Mouse (Mus musculus) liver, embryonic 14.5 days (tissue): ENCODE results near the gene M6pr. TPM values are rescaled to one million over a fixed set of nuclear protein-coding genes. Genes with fewer than 3 reads are reported as not detected.

ENCODE experiments used
- ATAC-seq: fragments of 200-750 bp; cut with Nextera tagmentation; 2 replicates; pipeline ENCODE4 v1.8.0; 2017; ENCODE audit warnings: moderate number of reproducible peaks, mild to moderate bottlenecking, moderate library complexity; ENCODE audit not compliant: insufficient read depth
- DNase-seq, 3 experiments: peaks; one replicate each; pipeline ENCODE4 v3.0.0-alpha.2; 2012 to 2013; ENCODE audit warnings: low read depth in 3 of 3, low spot score in 3 of 3
- H3K27ac ChIP-seq: fragments of 300-500 bp; sonication (generic); 2 replicates; pipeline ENCODE4 v1.5.1; 2014; ENCODE audit warnings: moderate library complexity, mild to moderate bottlenecking, control low read depth, inconsistent platforms
- H3K27me3 ChIP-seq: fragments of 300-500 bp; sonication (generic); 2 replicates; pipeline ENCODE4 v1.6.1; 2014; ENCODE audit warnings: mild to moderate bottlenecking, low read length, moderate library complexity; ENCODE audit not compliant: control insufficient read depth, insufficient read depth
- H3K36me3 ChIP-seq: fragments of 300-500 bp; sonication (generic); replicated peaks from 2 replicates; pipeline ENCODE4 v1.6.1; 2014; ENCODE audit warnings: low read depth; ENCODE audit not compliant: control insufficient read depth, insufficient read depth
- H3K4me1 ChIP-seq, 2 experiments: fragments of 200-500 bp in 1 of 2; fragments of 300-500 bp in 1 of 2; sonication (generic) in 1 of 2; replicated peaks; 2 replicates each; pipeline ENCODE4 v1.6.1; 2012 to 2014; ENCODE audit warnings: antibody characterized with exemption in 1 of 2, inconsistent platforms in 1 of 2, low read length in 1 of 2; ENCODE audit not compliant: control insufficient read depth in 2 of 2, insufficient read depth in 2 of 2
- H3K4me2 ChIP-seq: fragments of 300-500 bp; sonication (generic); 2 replicates; pipeline ENCODE4 v1.6.1; 2014; ENCODE audit warnings: low read depth, mild to moderate bottlenecking, control low read depth, moderate library complexity
- H3K4me3 ChIP-seq, 2 experiments: fragments of 200-500 bp in 1 of 2; fragments of 300-500 bp in 1 of 2; sonication (generic) in 1 of 2; 2 replicates each; pipeline ENCODE4 v1.5.1; 2012 to 2014; ENCODE audit warnings: low read depth in 2 of 2, low read length in 2 of 2, mild to moderate bottlenecking in 2 of 2, control low read depth in 1 of 2, inconsistent platforms in 1 of 2, moderate library complexity in 1 of 2; ENCODE audit not compliant: insufficient read depth in 1 of 2
- H3K9ac ChIP-seq: fragments of 300-500 bp; sonication (generic); replicated peaks from 2 replicates; pipeline ENCODE4 v1.6.1; 2014; ENCODE audit warnings: mild to moderate bottlenecking, control low read depth, moderate library complexity
- H3K9me3 ChIP-seq: fragments of 300-500 bp; sonication (generic); 2 replicates; pipeline ENCODE4 v1.6.1; 2016; ENCODE audit warnings: low read length, mixed read lengths; ENCODE audit not compliant: control insufficient read depth
- CTCF ChIP-seq: IDR thresholded peaks from 2 replicates; pipeline ENCODE4 v1.5.1; 2016; ENCODE audit warnings: antibody characterized with exemption, low read depth, control low read depth
- EP300 ChIP-seq: IDR thresholded peaks from 2 replicates; pipeline ENCODE4 v1.6.1; 2016; ENCODE audit warnings: antibody characterized with exemption, low read depth
- WGBS: fragments of 180-500 bp; shearing (Covaris S2); extraction: QIAGEN DNeasy Blood & Tissue Kit; methylation state at CpG from one replicate; pipeline ENCODE4 v1.1.7; 2014; ENCODE audit not compliant: insufficient replicate concordance; 5-methylcytosine and 5-hydroxymethylcytosine counted together
- polyA plus RNA-seq, 2 experiments: library from polyadenylated mRNA; depleted of rRNA in 1 of 2; stranded (reverse) in 1 of 2; unstranded in 1 of 2; fragments of >200 nt; fragmentation: Nextera tagmentation in 1 of 2; extraction: Ambion mirVana in 1 of 2; gene quantifications; 2 replicates each; pipeline versions ENCODE4 v1.2.1 to v1.2.3; 2012 to 2014

M6pr gene
- polyA plus RNA-seq, 2 experiments, result 48.1 to 84.2 TPM

- H3K27me3 ChIP-seq, result no peaks in the 10 kb centered on the region
- WGBS, result 40% methylated on average over 9 of the region's 9 CpGs
Measured at GRCm38 (mm10) chr6:122295242-122295641, 13.3 kb upstream of the M6pr start.

GRCm38 (mm10) chr6:122296918-122297278 is 11.6 kb upstream of the M6pr start:
- ATAC-seq (no peak), DNase-seq (no peak)
- H3K4me2 ChIP-seq, result peak overlapping the region; percentile 63
- WGBS, result 24% methylated on average over 3 of the region's 3 CpGs
- no peaks in the 10 kb centered on the region for H3K9me3 ChIP-seq
- no peak overlapping the region for H3K27ac ChIP-seq
- no peak for TF ChIP-seq CTCF
- TF ChIP-seq EP300, result no peak
- H3K4me1 ChIP-seq, result peaks cover 0 to 3% of the 10 kb centered on the region in 2 experiments; a peak in 1 of 4 replicates
- H3K9ac ChIP-seq, result no peak overlapping the region
- no peaks in the 10 kb centered on the region for H3K27me3 ChIP-seq
- H3K36me3 ChIP-seq, result no peaks in the 10 kb centered on the region
- H3K4me3 ChIP-seq, result peak overlapping the region; percentile 35 to 47; a peak in 2 of 4 replicates

More at GRCm38 (mm10) chr6:122295242-122295641, 13.3 kb upstream of the M6pr start:
- Histone ChIP-seq H3K4me1 (peaks cover 0 to 3% of the 10 kb centered on the region in 2 experiments; a peak in 1 of 4 replicates), H3K4me2 (no peak overlapping the region), H3K4me3 (no peak overlapping the region), H3K9me3 (no peaks in the 10 kb centered on the region), H3K9ac (no peak overlapping the region), H3K27ac (no peak overlapping the region), H3K36me3 (no peaks in the 10 kb centered on the region)
- TF ChIP-seq EP300, result no peak
- TF ChIP-seq CTCF, result peak; percentile 28; the same call in 1 of the 2 replicates
- DNase-seq (no peak), ATAC-seq (0 out of 2 replicates have a peak, but pooled peaks have one; percentile 14)

GRCm38 (mm10) chr6:122297279-122298222 is 11.0 kb upstream of the M6pr start:
- ATAC-seq, result no peak
- DNase-seq, result no peak
- H3K36me3 ChIP-seq, result no peaks in the 10 kb centered on the region
- no peak overlapping the region for H3K27ac ChIP-seq
- 6% methylated on average over 25 of the region's 25 CpGs for WGBS
- peak overlapping the region; percentile 20 for H3K9ac ChIP-seq
- H3K27me3 ChIP-seq, result no peaks in the 10 kb centered on the region
- TF ChIP-seq EP300, result no peak
- no peaks in the 10 kb centered on the region for H3K9me3 ChIP-seq
- peaks cover 0 to 3% of the 10 kb centered on the region in 2 experiments; a peak in 1 of 4 replicates for H3K4me1 ChIP-seq
- H3K4me2 ChIP-seq, result peak overlapping the region; percentile 63
- peak overlapping the region; percentile 35 to 47 for H3K4me3 ChIP-seq

- ATAC-seq (no peak), DNase-seq (no peak)
- TF ChIP-seq CTCF, result no peak
- TF ChIP-seq EP300, result no peak
- Histone ChIP-seq H3K27me3 (no peaks in the 10 kb centered on the region), H3K27ac (no peak overlapping the region), H3K4me1 (peaks cover 0 to 3% of the 10 kb centered on the region in 2 experiments; a peak in 1 of 4 replicates), H3K9ac (no peak overlapping the region), H3K4me3 (no peak overlapping the region), H3K4me2 (no peak overlapping the region), H3K9me3 (no peaks in the 10 kb centered on the region), H3K36me3 (no peaks in the 10 kb centered on the region)
- WGBS, result 43% methylated on average over 4 of the region's 4 CpGs
Measured at GRCm38 (mm10) chr6:122298223-122298609, 10.3 kb upstream of the M6pr start.

- no peaks in the 10 kb centered on the region for H3K36me3 ChIP-seq
- no peak for TF ChIP-seq CTCF
Measured at GRCm38 (mm10) chr6:122299621-122300133, 8.8 kb upstream of the M6pr start.

More at GRCm38 (mm10) chr6:122299621-122300133, 8.8 kb upstream of the M6pr start:
- no peak overlapping the region for H3K27ac ChIP-seq
- ATAC-seq, result no peak
- no peak overlapping the region for H3K4me2 ChIP-seq
- H3K4me3 ChIP-seq, result no peak overlapping the region
- WGBS, result 14% methylated on average over 3 of the region's 3 CpGs
- DNase-seq, result no peak
- H3K9me3 ChIP-seq, result no peaks in the 10 kb centered on the region
- no peaks in the 10 kb centered on the region for H3K27me3 ChIP-seq
- H3K4me1 ChIP-seq, result peaks cover 0 to 3% of the 10 kb centered on the region in 2 experiments; a peak in 1 of 4 replicates
- H3K9ac ChIP-seq, result no peak overlapping the region
